Mouse (Mus musculus) gastrocnemius, postnatal 10 days (tissue): ENCODE results near the gene Bcl10. TPM values are rescaled to one million over a fixed set of nuclear protein-coding genes. Genes with fewer than 3 reads are reported as not detected.
"Not testable (repeated sequence)": the region's sequence is repeated elsewhere in the genome, so short reads cannot be mapped to it uniquely, and the experiment has no call there.

Experiments used
- DNase-seq: peaks from one replicate; pipeline ENCODE4 v3.0.0; 2021; ENCODE audit warnings: mixed read lengths
- total RNA-seq, 2 experiments: library from RNA; stranded (reverse); gene quantifications; 2 replicates each; pipeline ENCODE4 v1.2.3; 2021

Bcl10 gene
- total RNA-seq, 2 experiments from 2014 or later = 17.3 to 17.4 TPM

GRCm38 (mm10) chr3:145913263-145913662, 9.3 kb upstream of the Bcl10 start:
- DNase-seq = no peak

- DNase-seq = not testable (repeated sequence)
Observed at GRCm38 (mm10) chr3:145913942-145914341, 8.7 kb upstream of the Bcl10 start.

GRCm38 (mm10) chr3:145916374-145916773, 6.2 kb upstream of the Bcl10 start:
- no peak for DNase-seq

GRCm38 (mm10) chr3:145916826-145917225, 5.8 kb upstream of the Bcl10 start:
- DNase-seq = no peak

GRCm38 (mm10) chr3:145922971-145923370, 367 bp downstream of the Bcl10 start:
- DNase-seq = no peak

- DNase-seq = peak; percentile 98
Observed at GRCm38 (mm10) chr3:145923874-145924577, 1.4 kb downstream of the Bcl10 start.

GRCm38 (mm10) chr3:145924649-145925337, 2.2 kb downstream of the Bcl10 start:
- DNase-seq = peak; percentile 61

- no peak for DNase-seq
Observed at GRCm38 (mm10) chr3:145925506-145925905, 2.9 kb downstream of the Bcl10 start.

GRCm38 (mm10) chr3:145929525-145930400, 7.2 kb downstream of the Bcl10 start:
- no peak for DNase-seq

GRCm38 (mm10) chr3:145933845-145934244, 11.2 kb downstream of the Bcl10 start:
- DNase-seq = no peak

- DNase-seq = peak; percentile 94
Observed at GRCm38 (mm10) chr3:145937505-145938404, 15.2 kb downstream of the Bcl10 start, which contains the start of gene 2410004B18Rik. Gene 2410004B18Rik, plus strand, starts transcription at chr3:145938014.

- peak; percentile 33 for DNase-seq
Observed at GRCm38 (mm10) chr3:145938405-145939349, 16.1 kb downstream of the Bcl10 start.

GRCm38 (mm10) chr3:145939402-145939801, 16.8 kb downstream of the Bcl10 start:
- no peak for DNase-seq

- no peak for DNase-seq
Observed at GRCm38 (mm10) chr3:145939971-145940370, 17.4 kb downstream of the Bcl10 start.

- DNase-seq = peak; percentile 59
Observed at GRCm38 (mm10) chr3:145941971-145942370, 19.4 kb downstream of the Bcl10 start.

GRCm38 (mm10) chr3:145944348-145944747, 21.7 kb downstream of the Bcl10 start:
- no peak for DNase-seq

- no peak for DNase-seq
Observed at GRCm38 (mm10) chr3:145945904-145946303, 23.3 kb downstream of the Bcl10 start.

- DNase-seq = no peak
Observed at GRCm38 (mm10) chr3:145946654-145947053, 24.1 kb downstream of the Bcl10 start.

- no peak for DNase-seq
Observed at GRCm38 (mm10) chr3:145947539-145948204, 25.1 kb downstream of the Bcl10 start.
